Mouse (Mus musculus) lung, postnatal 0 days (tissue): Measurements from ENCODE around the gene Clpsl2.

Experiments
- CTCF ChIP-seq: IDR thresholded peaks from 2 replicates; pipeline ENCODE4 v1.5.1; 2016; ENCODE audit warnings: antibody characterized with exemption, mild to moderate bottlenecking
- EP300 ChIP-seq: IDR thresholded peaks from 2 replicates; pipeline ENCODE4 v1.6.1; 2016; ENCODE audit warnings: antibody characterized with exemption, mild to moderate bottlenecking, control low read depth

DNA sequence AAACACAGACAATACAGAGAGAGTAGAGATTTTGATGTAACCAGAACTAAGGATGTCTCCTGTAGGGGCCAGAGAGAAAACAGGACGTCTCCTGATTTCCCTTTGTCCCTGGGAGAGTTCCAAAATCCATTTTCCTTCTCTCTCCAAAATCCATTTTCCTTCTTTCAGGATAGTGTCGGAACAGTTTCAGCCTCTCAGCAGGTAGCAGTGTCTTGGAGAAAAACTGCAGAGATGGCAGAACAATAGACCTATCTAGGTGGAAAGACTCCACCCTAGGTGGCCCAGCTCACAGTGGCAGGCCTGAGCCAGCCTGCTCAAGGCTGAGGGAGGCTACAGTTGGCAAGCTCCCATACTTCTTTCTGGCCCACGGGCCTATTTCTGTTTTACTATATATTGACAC, 18.3 kb downstream of the Clpsl2 start:
- no peak for TF ChIP-seq CTCF
- no peak for TF ChIP-seq EP300
